Mouse (Mus musculus) megakaryocyte, embryonic 14.5 days (primary cell): ENCODE data around the gene Pkn2.

Experiments used
- FLI1 ChIP-seq: IDR thresholded peaks from 2 replicates; pipeline ENCODE4 v1.6.1; 2012; ENCODE audit warnings: low read length, inconsistent platforms, mixed read lengths
- GATA1 ChIP-seq: IDR thresholded peaks from 3 replicates; pipeline ENCODE4 v1.6.1; 2012; ENCODE audit warnings: mixed read lengths, low read length, inconsistent platforms, borderline replicate concordance

GRCm38 (mm10) chr3:142765778-142766165 lies 116.0 kb downstream of the Pkn2 start:
- TF ChIP-seq GATA1 (no peak), FLI1 (no peak)
